Mouse (Mus musculus) liver, adult 2 months (tissue): ENCODE data around the gene Tdrd9.
"Not testable (repeated sequence)": the region's sequence is repeated elsewhere in the genome, so short reads cannot be mapped to it uniquely, and the experiment has no call there.

Experiments used
- CTCF ChIP-seq: fragments of 200-500 bp; IDR thresholded peaks from 2 replicates; pipeline ENCODE4 v1.5.1; 2011; ENCODE audit warnings: low read depth, low read length, control low read depth
- POLR2A ChIP-seq: fragments of 200-500 bp; IDR thresholded peaks from 2 replicates; pipeline ENCODE4 v1.6.1; 2011; ENCODE audit warnings: low read length, control low read depth; ENCODE audit not compliant: insufficient read depth; ENCODE audit errors: extremely low read depth

GRCm38 (mm10) chr12:111944065-111944987, 27.0 kb upstream of the Tdrd9 start:
- not testable (repeated sequence) for TF ChIP-seq POLR2A, CTCF
